Mouse (Mus musculus) MEL (cell line): ENCODE data around the gene Umad1. TPM values are rescaled to one million over a fixed set of nuclear protein-coding genes. Genes with fewer than 3 reads are reported as not detected.

Experiments used
- DNase-seq: peaks from one replicate; pipeline ENCODE4 v3.0.0; 2011; ENCODE audit warnings: low read depth, low spot score
- H3K27ac ChIP-seq: 2 replicates; pipeline ENCODE4 v1.5.1; 2012; ENCODE audit warnings: low read depth, mild to moderate bottlenecking, control low read depth, low read length, moderate library complexity; ENCODE audit not compliant: control insufficient read depth
- H3K27me3 ChIP-seq, 2 experiments: fragments of 150-350 bp in 1 of 2; sonication (generic) in 1 of 2; 2 replicates each; pipeline ENCODE4 v1.6.1; 2012; ENCODE audit warnings: low read length in 2 of 2, mild to moderate bottlenecking in 2 of 2, improper control_type of control experiment in 1 of 2, moderate library complexity in 1 of 2; ENCODE audit not compliant: insufficient read depth in 2 of 2, control insufficient read depth in 1 of 2
- H3K36me3 ChIP-seq, 2 experiments: 2 replicates each; pipeline ENCODE4 v1.6.1; 2012 to 2014; ENCODE audit warnings: low read length in 2 of 2, improper control_type of control experiment in 1 of 2, inconsistent platforms in 1 of 2, mild to moderate bottlenecking in 1 of 2; ENCODE audit not compliant: insufficient read depth in 2 of 2, control insufficient read depth in 1 of 2
- H3K4me1 ChIP-seq, 2 experiments: fragments of 150-350 bp in 1 of 2; sonication (generic) in 1 of 2; 2 replicates each; pipeline ENCODE4 v1.6.1; 2012; ENCODE audit warnings: low read length in 2 of 2, improper control_type of control experiment in 1 of 2, mild to moderate bottlenecking in 1 of 2; ENCODE audit not compliant: insufficient read depth in 2 of 2, control insufficient read depth in 1 of 2
- H3K4me3 ChIP-seq, 2 experiments: fragments of 150-350 bp in 1 of 2; sonication (generic) in 1 of 2; 2 replicates each; pipeline ENCODE4 v1.5.1; 2012; ENCODE audit warnings: low read depth in 2 of 2, low read length in 2 of 2, mild to moderate bottlenecking in 2 of 2, moderate library complexity in 2 of 2, control low read depth in 1 of 2, improper control_type of control experiment in 1 of 2; ENCODE audit not compliant: control insufficient read depth in 1 of 2, insufficient read depth in 1 of 2
- H3K79me2 ChIP-seq: 2 replicates; pipeline ENCODE4 v1.6.1; 2012; ENCODE audit warnings: mild to moderate bottlenecking, low read length, moderate library complexity; ENCODE audit not compliant: control insufficient read depth, poor library complexity, insufficient read depth
- H3K9ac ChIP-seq: 2 replicates; pipeline ENCODE4 v1.6.1; 2012; ENCODE audit warnings: low read depth, mild to moderate bottlenecking, control low read depth, low read length, moderate library complexity; ENCODE audit not compliant: control insufficient read depth, poor library complexity, severe bottlenecking
- H3K9me3 ChIP-seq: fragments of 150-350 bp; sonication (generic); replicated peaks from 2 replicates; pipeline ENCODE4 v1.6.1; 2012; ENCODE audit warnings: mild to moderate bottlenecking, low read length, improper control_type of control experiment, moderate library complexity; ENCODE audit not compliant: insufficient read depth
- BHLHE40 ChIP-seq: IDR thresholded peaks from 2 replicates; pipeline ENCODE4 v1.6.1; 2012; ENCODE audit warnings: low read depth, mild to moderate bottlenecking, inconsistent platforms, low read length, improper control_type of control experiment, borderline replicate concordance
- CHD1 ChIP-seq: IDR thresholded peaks from 2 replicates; pipeline ENCODE4 v1.6.1; 2012; ENCODE audit warnings: low read depth, mild to moderate bottlenecking, inconsistent platforms, low read length, improper control_type of control experiment
- CHD2 ChIP-seq: IDR thresholded peaks from 2 replicates; pipeline ENCODE4 v1.6.1; 2011; ENCODE audit warnings: low read length, improper control_type of control experiment
- CTCF ChIP-seq, 3 experiments: IDR thresholded peaks in 2 of 3; conservative IDR thresholded peaks in 1 of 3; 2 replicates each; pipeline ENCODE4 v1.5.1; 2011 to 2012; ENCODE audit warnings: low read length in 3 of 3, low read depth in 2 of 3, mild to moderate bottlenecking in 2 of 3, improper control_type of control experiment in 1 of 3, inconsistent platforms in 1 of 3, mixed read lengths in 1 of 3, moderate library complexity in 1 of 3; ENCODE audit not compliant: control insufficient read depth in 1 of 3, insufficient read depth in 1 of 3, poor library complexity in 1 of 3, severe bottlenecking in 1 of 3
- ELF1 ChIP-seq: IDR thresholded peaks from 2 replicates; pipeline ENCODE4 v1.6.1; 2014; ENCODE audit warnings: low read depth, mild to moderate bottlenecking, inconsistent platforms, low read length, improper control_type of control experiment, moderate library complexity
- EP300 ChIP-seq, 2 experiments: IDR thresholded peaks; 2 replicates each; pipeline ENCODE4 v1.6.1; 2011; ENCODE audit warnings: improper control_type of control experiment in 2 of 2, low read length in 2 of 2, low read depth in 1 of 2, mild to moderate bottlenecking in 1 of 2
- GABPA ChIP-seq: IDR thresholded peaks from 2 replicates; pipeline ENCODE4 v1.6.1; 2012; ENCODE audit warnings: low read depth, mild to moderate bottlenecking, inconsistent platforms, low read length, improper control_type of control experiment, moderate library complexity
- GATA1 ChIP-seq: IDR thresholded peaks from 2 replicates; pipeline ENCODE4 v1.6.1; 2011; ENCODE audit warnings: low read depth, low read length, improper control_type of control experiment
- JUND ChIP-seq: IDR thresholded peaks from 2 replicates; pipeline ENCODE4 v1.6.1; 2011; ENCODE audit warnings: low read depth, mild to moderate bottlenecking, improper control_type of control experiment, low read length
- KAT2A ChIP-seq: conservative IDR thresholded peaks from 2 replicates; pipeline ENCODE4 v1.6.1; 2012; ENCODE audit warnings: low read depth, low read length, improper control_type of control experiment, inconsistent platforms
- MAFK ChIP-seq: IDR thresholded peaks from 2 replicates; pipeline ENCODE4 v1.6.1; 2011; ENCODE audit warnings: low read depth, mild to moderate bottlenecking, low read length, improper control_type of control experiment, borderline replicate concordance
- MAX ChIP-seq: IDR thresholded peaks from 2 replicates; pipeline ENCODE4 v1.6.1; 2011; ENCODE audit warnings: low read length, improper control_type of control experiment
- MAZ ChIP-seq: IDR thresholded peaks from 2 replicates; pipeline ENCODE4 v1.6.1; 2012; ENCODE audit warnings: low read depth, mild to moderate bottlenecking, inconsistent platforms, low read length, improper control_type of control experiment
- MXI1 ChIP-seq: IDR thresholded peaks from 2 replicates; pipeline ENCODE4 v1.6.1; 2011; ENCODE audit warnings: mild to moderate bottlenecking, low read depth, low read length, improper control_type of control experiment
- MYB ChIP-seq: IDR thresholded peaks from 2 replicates; pipeline ENCODE4 v1.6.1; 2011; ENCODE audit warnings: mild to moderate bottlenecking, low read depth, low read length, improper control_type of control experiment
- NRF1 ChIP-seq: IDR thresholded peaks from 2 replicates; pipeline ENCODE4 v1.6.1; 2014; ENCODE audit warnings: low read depth, mild to moderate bottlenecking, inconsistent platforms, low read length, improper control_type of control experiment, moderate library complexity; ENCODE audit not compliant: poor library complexity, insufficient read depth, severe bottlenecking
- POLR2AphosphoS2 ChIP-seq: IDR thresholded peaks from 2 replicates; pipeline ENCODE4 v1.6.1; 2011; ENCODE audit warnings: low read length, improper control_type of control experiment
- RAD21 ChIP-seq: IDR thresholded peaks from 2 replicates; pipeline ENCODE4 v1.6.1; 2011; ENCODE audit warnings: mild to moderate bottlenecking, low read depth, low read length, improper control_type of control experiment
- SIN3A ChIP-seq: IDR thresholded peaks from 2 replicates; pipeline ENCODE4 v1.6.1; 2012; ENCODE audit warnings: low read length, improper control_type of control experiment, inconsistent platforms
- SMC3 ChIP-seq: IDR thresholded peaks from 2 replicates; pipeline ENCODE4 v1.6.1; 2011; ENCODE audit warnings: low read depth, low read length, improper control_type of control experiment
- TAL1 ChIP-seq: IDR thresholded peaks from 2 replicates; pipeline ENCODE4 v1.6.1; 2012; ENCODE audit warnings: mild to moderate bottlenecking, inconsistent platforms, low read length, moderate library complexity, mixed read lengths
- TBP ChIP-seq: IDR thresholded peaks from 2 replicates; pipeline ENCODE4 v1.8.0; 2011; ENCODE audit warnings: low read depth, low read length, improper control_type of control experiment
- USF1 ChIP-seq: IDR thresholded peaks from 2 replicates; pipeline ENCODE4 v1.6.1; 2014; ENCODE audit warnings: low read depth, mild to moderate bottlenecking, inconsistent platforms, low read length, improper control_type of control experiment, moderate library complexity
- USF2 ChIP-seq, 2 experiments: IDR thresholded peaks; 2 replicates each; pipeline ENCODE4 v1.6.1; 2011 to 2012; ENCODE audit warnings: improper control_type of control experiment in 2 of 2, low read length in 2 of 2, borderline replicate concordance in 1 of 2, inconsistent platforms in 1 of 2, low read depth in 1 of 2, mild to moderate bottlenecking in 1 of 2; ENCODE audit not compliant: insufficient read depth in 1 of 2
- ZC3H11A ChIP-seq: IDR thresholded peaks from 2 replicates; pipeline ENCODE4 v1.6.1; 2012; ENCODE audit warnings: low read depth, mild to moderate bottlenecking, inconsistent platforms, low read length, improper control_type of control experiment
- ZKSCAN1 ChIP-seq: IDR thresholded peaks from 2 replicates; pipeline ENCODE4 v1.6.1; 2012; ENCODE audit warnings: low read depth, mild to moderate bottlenecking, inconsistent platforms, low read length, improper control_type of control experiment, moderate library complexity
- ZMIZ1 ChIP-seq: IDR thresholded peaks from 2 replicates; pipeline ENCODE4 v1.6.1; 2012; ENCODE audit warnings: low read depth, mild to moderate bottlenecking, inconsistent platforms, low read length, improper control_type of control experiment, moderate library complexity
- polyA plus RNA-seq, 2 experiments: library from polyadenylated mRNA; stranded (reverse) in 1 of 2; unstranded in 1 of 2; fragments of >175 nt in 1 of 2; fragments of >200 nt in 1 of 2; gene quantifications; 2 replicates each; pipeline versions ENCODE4 v1.2.1 to v1.2.4; 2012; ENCODE audit warnings: low replicate concordance in 2 of 2, low read depth in 1 of 2; ENCODE audit not compliant: insufficient read length in 2 of 2, insufficient read depth in 1 of 2, missing spikeins in 1 of 2
- total RNA-seq: library from RNA; depleted of rRNA; stranded (reverse); fragments of 300-350 nt; gene quantifications from 2 replicates; pipeline ENCODE4 v1.2.3, GENCODE M21; 2012

The Umad1 gene
- total and polyA plus RNA-seq, 3 experiments, result 5.3 to 9.7 TPM; not detected in 1

GRCm38 (mm10) chr6:8472125-8472524 is 213.0 kb downstream of the Umad1 start:
- no peaks in the 10 kb centered on the region for H3K9me3 ChIP-seq
- no peak overlapping the region for H3K9ac ChIP-seq
- TF ChIP-seq MAFK (no peak), USF1 (no peak), KAT2A (no peak), TAL1 (no peak), SMC3 (no peak), GATA1 (no peak), MYB (no peak), ELF1 (no peak), GABPA (no peak), TBP (no peak), EP300 (IDR thresholded peaks at IDR 0.05; ENCODE audit: low read depth in 1 of 2, low read length in 2 of 2) (no peak), MXI1 (no peak), POLR2AphosphoS2 (no peak), ZMIZ1 (no peak), SIN3A (no peak), CTCF (IDR thresholded peaks at IDR 0.05 in 2 of 3, conservative IDR thresholded peaks at IDR 0.05 in 1 of 3; ENCODE audit: control insufficient read depth in 1 of 3, insufficient read depth in 1 of 3, low read depth in 2 of 3, low read length in 3 of 3, poor library complexity in 1 of 3, severe bottlenecking in 1 of 3) (no peak), USF2 (IDR thresholded peaks at IDR 0.05; ENCODE audit: borderline replicate concordance in 1 of 2, insufficient read depth in 1 of 2, low read depth in 1 of 2, low read length in 2 of 2) (no peak)
- no peak overlapping the region for H3K27ac ChIP-seq
- H3K4me1 ChIP-seq, result peaks cover 5 to 12% of the 10 kb centered on the region in 2 experiments; a peak in 3 of 4 replicates
- H3K4me3 ChIP-seq, result no peak overlapping the region
- DNase-seq, result no peak
- peaks cover 0 to 7% of the 10 kb centered on the region in 2 experiments; a peak in 2 of 4 replicates for H3K36me3 ChIP-seq
- no peaks in the 10 kb centered on the region for H3K27me3 ChIP-seq
- no peaks in the 10 kb centered on the region for H3K79me2 ChIP-seq

DNA sequence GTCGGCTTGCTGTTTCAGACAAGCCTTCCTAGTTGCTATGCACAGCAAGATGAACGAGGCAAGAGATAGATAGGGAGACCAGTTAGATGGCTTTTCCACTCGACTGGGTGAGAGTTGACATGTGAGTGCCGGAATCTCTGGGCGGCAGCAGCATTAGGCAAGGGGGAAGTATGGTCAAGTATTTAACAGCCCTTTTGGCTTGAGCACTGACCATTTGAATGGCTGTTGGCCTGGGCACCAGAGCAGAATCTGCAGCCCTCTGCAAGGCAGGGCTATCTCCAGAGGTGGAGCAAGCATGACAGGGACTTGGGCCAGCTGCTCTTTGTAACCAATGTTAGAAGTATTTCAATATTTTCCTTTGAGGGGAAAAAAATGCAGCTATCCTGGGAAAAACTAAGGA is 213.8 kb downstream of the Umad1 start:
- H3K4me1 ChIP-seq, result peaks cover 5 to 10% of the 10 kb centered on the region in 2 experiments; a peak in 3 of 4 replicates
- no peaks in the 10 kb centered on the region for H3K79me2 ChIP-seq
- peaks cover 0 to 2% of the 10 kb centered on the region in 2 experiments; a peak in 2 of 4 replicates for H3K36me3 ChIP-seq

More for the DNA sequence above, 213.8 kb downstream of the Umad1 start:
- TF ChIP-seq ZMIZ1 (no peak), MAX (no peak), ELF1 (no peak), RAD21 (no peak), CTCF (IDR thresholded peaks at IDR 0.05 in 2 of 3, conservative IDR thresholded peaks at IDR 0.05 in 1 of 3; ENCODE audit: control insufficient read depth in 1 of 3, insufficient read depth in 1 of 3, low read depth in 2 of 3, low read length in 3 of 3, poor library complexity in 1 of 3, severe bottlenecking in 1 of 3) (no peak), NRF1 (no peak), ZKSCAN1 (no peak), USF2 (IDR thresholded peaks at IDR 0.05; ENCODE audit: borderline replicate concordance in 1 of 2, insufficient read depth in 1 of 2, low read depth in 1 of 2, low read length in 2 of 2) (no peak), CHD2 (no peak), MAFK (no peak), CHD1 (no peak), MAZ (no peak), KAT2A (no peak), ZC3H11A (no peak), BHLHE40 (no peak), MYB (no peak), JUND (no peak)
- Histone ChIP-seq H3K27me3 (no peaks in the 10 kb centered on the region), H3K9ac (peak overlapping the region; percentile 8; the same call in 1 of the 2 replicates), H3K4me3 (peak overlapping the region in 1 of 2 experiments; percentile 7; a peak in 1 of 4 replicates), H3K9me3 (no peaks in the 10 kb centered on the region), H3K27ac (no peak overlapping the region; the same call in 1 of the 2 replicates)
- DNase-seq, result no peak
